ENCODE assay signal across 1 mouse cellular context in genomic region chr11:7194432-7195311, GRCm38 (mm10).
TF ChIP-seq lines count a peak whose summit lies in the region.

No protein-coding gene starts in this region.

TF ChIP-seq in MEL, 35 proteins besides CTCF, POLR2A, EP300 and RAD21:
- no peak for TF ChIP-seq SMC3 (IDR thresholded peaks at IDR 0.05; ENCODE audit: low read depth, low read length)
- TF ChIP-seq GABPA (IDR thresholded peaks at IDR 0.05; ENCODE audit: low read depth, low read length): no peak
- no peak for TF ChIP-seq SIN3A (IDR thresholded peaks at IDR 0.05; ENCODE audit: low read length)
- no peak for TF ChIP-seq CHD2 (IDR thresholded peaks at IDR 0.05; ENCODE audit: low read length)
- TF ChIP-seq ZMIZ1 (IDR thresholded peaks at IDR 0.05; ENCODE audit: low read depth, low read length): no peak
- no peak for TF ChIP-seq ETS1 (IDR thresholded peaks at IDR 0.05; ENCODE audit: low read depth, low read length)
- no peak for TF ChIP-seq CHD1 (IDR thresholded peaks at IDR 0.05; ENCODE audit: low read depth, low read length)
- no peak for TF ChIP-seq ZKSCAN1 (IDR thresholded peaks at IDR 0.05; ENCODE audit: low read depth, low read length)
- no peak for TF ChIP-seq MYB (IDR thresholded peaks at IDR 0.05; ENCODE audit: low read depth, low read length)
- no peak for TF ChIP-seq HCFC1 (IDR thresholded peaks at IDR 0.05; ENCODE audit: low read depth, low read length)
- TF ChIP-seq USF1 (IDR thresholded peaks at IDR 0.05; ENCODE audit: low read depth, low read length): no peak
- no peak for TF ChIP-seq POLR2AphosphoS5 (IDR thresholded peaks at IDR 0.05; ENCODE audit: borderline replicate concordance, low read depth, low read length)
- no peak for TF ChIP-seq JUND (IDR thresholded peaks at IDR 0.05; ENCODE audit: low read depth, low read length)
- TF ChIP-seq GATA1 (IDR thresholded peaks at IDR 0.05; ENCODE audit: low read depth, low read length): no peak
- no peak for TF ChIP-seq POLR2AphosphoS2 (IDR thresholded peaks at IDR 0.05; ENCODE audit: low read length)
- TF ChIP-seq NELFE (IDR thresholded peaks at IDR 0.05; ENCODE audit: low read depth, low read length): no peak
- no peak for TF ChIP-seq TBP (IDR thresholded peaks at IDR 0.05; ENCODE audit: low read depth, low read length)
- TF ChIP-seq ZC3H11A (IDR thresholded peaks at IDR 0.05; ENCODE audit: low read depth, low read length): no peak
TF ChIP-seq in MEL: peak in this region for 0.
